Mouse (Mus musculus) hindbrain, embryonic 15.5 days (tissue): Measurements from ENCODE around the gene Fam53b. TPM values are rescaled to one million over a fixed set of nuclear protein-coding genes. Genes with fewer than 3 reads are reported as not detected.

Source experiments
- ATAC-seq: fragments of 200-750 bp; cut with Nextera tagmentation; 2 replicates; pipeline ENCODE4 v1.8.0; 2017; ENCODE audit warnings: low read depth, moderate number of reproducible peaks, moderate TSS enrichment; ENCODE audit not compliant: low FRiP score
- H3K27ac ChIP-seq: fragments of 300-500 bp; sonication (generic); replicated peaks from 2 replicates; pipeline ENCODE4 v1.5.1; 2015; ENCODE audit warnings: mild to moderate bottlenecking, inconsistent platforms
- H3K27me3 ChIP-seq: fragments of 300-500 bp; sonication (generic); 2 replicates; pipeline ENCODE4 v1.6.1; 2015; ENCODE audit warnings: control low read depth, inconsistent platforms
- H3K36me3 ChIP-seq: fragments of 300-500 bp; sonication (generic); 2 replicates; pipeline ENCODE4 v1.6.1; 2015; ENCODE audit warnings: control low read depth, inconsistent platforms
- H3K4me1 ChIP-seq: fragments of 300-500 bp; sonication (generic); replicated peaks from 2 replicates; pipeline ENCODE4 v1.6.1; 2015; ENCODE audit warnings: control low read depth, inconsistent platforms
- H3K4me2 ChIP-seq: fragments of 300-500 bp; sonication (generic); 2 replicates; pipeline ENCODE4 v1.6.1; 2015; ENCODE audit warnings: moderate library complexity, mild to moderate bottlenecking, inconsistent platforms
- H3K4me3 ChIP-seq: fragments of 300-500 bp; sonication (generic); 2 replicates; pipeline ENCODE4 v1.5.1; 2015; ENCODE audit warnings: mild to moderate bottlenecking, inconsistent platforms
- H3K9ac ChIP-seq: fragments of 300-500 bp; sonication (generic); 2 replicates; pipeline ENCODE4 v1.6.1; 2015; ENCODE audit warnings: inconsistent platforms
- H3K9me3 ChIP-seq: fragments of 300-500 bp; sonication (generic); 2 replicates; pipeline ENCODE4 v1.6.1; 2016; ENCODE audit warnings: control low read depth, inconsistent platforms
- WGBS: fragments of 180-500 bp; shearing (Covaris S2); methylation state at CpG from one replicate; pipeline ENCODE4 v1.1.7; 2015; 5-methylcytosine and 5-hydroxymethylcytosine counted together
- polyA plus RNA-seq: library from polyadenylated mRNA; unstranded; fragments of >200 nt; fragmentation: Nextera tagmentation; extraction: Ambion mirVana; gene quantifications from 2 replicates; pipeline ENCODE4 v1.2.1, GENCODE M21; 2015

Fam53b gene
- polyA plus RNA-seq, 1 experiment from 2014 or later = 17.9 TPM

DNA sequence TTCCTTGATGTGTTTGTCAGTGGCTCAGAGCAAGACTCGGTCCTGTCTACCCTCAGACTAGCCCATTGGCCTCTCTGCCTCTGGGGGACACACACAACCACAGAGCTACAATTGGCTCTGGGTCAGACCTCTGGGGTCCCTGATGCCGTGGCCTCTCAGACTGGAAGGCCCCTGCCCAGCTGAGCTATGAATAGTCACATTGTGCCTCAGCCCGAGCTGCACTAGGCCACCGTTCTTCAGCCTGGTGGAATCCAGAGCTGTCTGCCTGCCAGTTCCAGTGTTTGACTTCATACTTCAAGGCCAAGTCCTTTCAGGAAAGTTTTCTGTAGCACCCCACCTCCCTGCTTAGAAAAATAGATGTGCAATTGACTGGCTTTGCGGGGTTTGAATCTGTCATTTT is 125.0 kb downstream of the Fam53b start:
- no peak overlapping the region for H3K9ac ChIP-seq
- peak; percentile 71; the same call in 1 of the 2 replicates for ATAC-seq
- H3K4me2 ChIP-seq = no peak overlapping the region
- no peak overlapping the region for H3K4me3 ChIP-seq
- no peaks in the 10 kb centered on the region for H3K36me3 ChIP-seq
- peak overlapping the region; percentile 53; the same call in 1 of the 2 replicates for H3K27ac ChIP-seq
- no peaks in the 10 kb centered on the region for H3K9me3 ChIP-seq
- no peaks in the 10 kb centered on the region for H3K27me3 ChIP-seq
- WGBS = 51% methylated on average over 5 of the region's 5 CpGs
- H3K4me1 ChIP-seq = peaks cover 10% of the 10 kb centered on the region; the same call in 1 of the 2 replicates

DNA sequence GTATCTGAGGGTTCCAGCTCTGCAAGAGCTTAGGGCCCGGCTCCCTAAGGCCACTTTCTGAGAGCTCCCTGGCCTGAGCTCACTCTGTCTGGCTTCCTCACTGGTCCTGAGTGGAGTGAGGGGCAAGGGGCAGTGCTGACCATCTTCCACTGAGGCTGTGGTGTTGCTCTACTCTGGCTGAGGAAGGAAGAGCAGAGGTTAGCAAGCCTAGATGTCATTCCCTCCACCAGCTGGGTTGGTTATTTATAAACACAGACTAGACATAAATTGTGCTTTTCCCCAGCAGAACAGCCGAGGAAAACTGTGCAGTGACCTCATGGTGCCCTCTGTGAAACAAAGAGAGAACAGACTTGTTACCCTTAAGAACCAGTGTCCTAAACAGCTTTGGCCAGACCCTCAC is 125.8 kb downstream of the Fam53b start:
- Histone ChIP-seq H3K27me3 (no peaks in the 10 kb centered on the region), H3K9ac (no peak overlapping the region), H3K27ac (no peak overlapping the region), H3K4me1 (peaks cover 9% of the 10 kb centered on the region; the same call in 1 of the 2 replicates), H3K9me3 (no peaks in the 10 kb centered on the region), H3K36me3 (no peaks in the 10 kb centered on the region), H3K4me2 (no peak overlapping the region), H3K4me3 (no peak overlapping the region)
- ATAC-seq = no peak
- WGBS = 59% methylated on average over 2 of the region's 2 CpGs

DNA sequence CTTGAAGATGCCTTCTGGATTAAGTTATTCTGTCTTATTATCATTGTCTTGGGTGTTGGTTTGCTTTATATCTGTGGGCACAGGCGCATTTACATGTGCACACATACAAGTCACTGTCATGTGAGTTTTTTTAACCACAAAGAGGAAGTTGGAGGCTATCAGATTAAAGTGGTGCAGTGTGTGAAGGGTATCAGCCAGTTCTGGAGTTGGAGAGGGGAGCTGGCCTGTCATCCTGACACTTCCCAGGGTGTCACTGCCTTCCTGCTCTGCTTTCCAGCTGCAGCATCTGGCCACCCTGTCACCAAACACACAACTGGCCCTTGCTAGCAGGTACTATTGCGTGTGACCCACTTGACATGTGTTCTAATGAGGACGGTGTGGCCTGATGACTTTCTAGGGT is 127.2 kb downstream of the Fam53b start:
- Histone ChIP-seq H3K4me1 (peaks cover 5% of the 10 kb centered on the region; the same call in 1 of the 2 replicates), H3K4me3 (no peak overlapping the region), H3K9ac (no peak overlapping the region), H3K9me3 (no peaks in the 10 kb centered on the region), H3K27me3 (no peaks in the 10 kb centered on the region), H3K27ac (no peak overlapping the region), H3K36me3 (no peaks in the 10 kb centered on the region), H3K4me2 (no peak overlapping the region)
- WGBS = 98% methylated on average over 3 of the region's 3 CpGs
- ATAC-seq = no peak

DNA sequence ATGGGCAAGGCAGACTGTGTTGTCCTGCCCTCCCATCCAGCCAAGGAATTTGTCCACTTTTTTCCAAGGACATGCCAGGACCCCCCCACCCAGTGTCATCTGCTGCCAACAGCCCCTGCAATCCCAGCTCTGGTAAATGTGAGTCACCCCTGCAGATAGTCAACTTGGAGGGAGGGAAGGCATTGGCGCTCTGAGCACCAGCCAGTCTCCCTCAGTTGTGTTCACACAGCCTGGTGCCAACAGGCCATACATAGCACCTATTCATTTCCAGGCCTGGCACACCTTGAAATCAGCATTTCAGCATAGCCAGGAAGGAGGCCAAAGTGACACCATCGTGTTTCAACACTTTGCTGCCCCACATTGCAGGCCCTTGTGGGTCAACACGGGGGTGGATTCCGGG is 129.8 kb downstream of the Fam53b start:
- Histone ChIP-seq H3K9me3 (no peaks in the 10 kb centered on the region), H3K9ac (no peak overlapping the region), H3K27ac (no peak overlapping the region), H3K27me3 (no peaks in the 10 kb centered on the region), H3K4me3 (no peak overlapping the region), H3K36me3 (no peaks in the 10 kb centered on the region), H3K4me2 (no peak overlapping the region), H3K4me1 (peaks cover 5% of the 10 kb centered on the region; the same call in 1 of the 2 replicates)
- 90% methylated on average over 4 of the region's 4 CpGs for WGBS
- ATAC-seq = no peak

DNA sequence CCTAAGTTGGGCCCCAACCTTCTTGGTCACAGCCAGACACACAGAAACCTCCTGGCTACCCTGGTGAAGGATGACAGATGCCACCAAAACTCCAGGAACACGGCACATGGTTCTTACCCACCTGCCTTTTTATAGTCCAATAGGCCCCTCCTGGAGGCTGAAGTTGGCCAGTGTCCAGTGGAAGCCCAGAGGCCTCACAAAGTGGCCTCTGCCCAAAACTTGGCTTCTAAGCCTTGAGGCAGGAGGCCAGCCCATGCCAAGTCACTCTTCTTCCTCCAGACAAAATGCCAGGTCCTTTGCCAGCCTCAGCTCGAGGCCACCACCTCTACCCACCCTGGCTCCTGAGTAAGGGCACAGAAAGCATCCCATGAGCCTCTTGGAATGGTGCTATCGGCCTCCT is 130.8 kb downstream of the Fam53b start:
- H3K36me3 ChIP-seq = no peaks in the 10 kb centered on the region
- H3K9ac ChIP-seq = no peak overlapping the region
- H3K27me3 ChIP-seq = no peaks in the 10 kb centered on the region
- ATAC-seq = no peak
- no peak overlapping the region for H3K4me2 ChIP-seq
- H3K9me3 ChIP-seq = no peaks in the 10 kb centered on the region
- WGBS = 63% methylated on average over 3 of the region's 3 CpGs
- no peak overlapping the region for H3K27ac ChIP-seq
- H3K4me1 ChIP-seq = no peaks in the 10 kb centered on the region
- no peak overlapping the region for H3K4me3 ChIP-seq

DNA sequence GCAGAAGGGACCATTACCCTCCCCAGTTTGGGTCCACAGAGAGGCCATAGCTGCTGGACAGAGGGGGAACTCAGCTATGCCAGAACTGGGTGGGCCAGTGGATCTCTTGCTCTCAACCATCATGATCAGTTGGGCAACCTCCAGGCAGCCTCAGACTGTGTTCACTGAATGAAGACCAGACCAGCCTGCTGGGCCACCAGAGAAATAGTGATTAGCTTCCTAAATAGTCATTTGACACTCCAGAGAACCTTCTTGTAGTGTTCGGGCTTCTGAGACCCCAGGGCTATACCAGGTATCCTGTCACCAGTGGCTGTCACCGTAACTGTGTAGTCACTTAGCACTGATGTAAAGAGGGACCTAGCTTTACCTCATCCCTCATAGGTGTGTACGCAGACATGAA is 131.3 kb downstream of the Fam53b start:
- H3K27ac ChIP-seq = no peak overlapping the region
- no peak overlapping the region for H3K4me2 ChIP-seq
- no peaks in the 10 kb centered on the region for H3K4me1 ChIP-seq
- no peaks in the 10 kb centered on the region for H3K36me3 ChIP-seq
- no peak overlapping the region for H3K9ac ChIP-seq
- H3K4me3 ChIP-seq = no peak overlapping the region
- H3K27me3 ChIP-seq = no peaks in the 10 kb centered on the region
- no peaks in the 10 kb centered on the region for H3K9me3 ChIP-seq
- no peak for ATAC-seq
- WGBS = 95% methylated on average over 3 of the region's 3 CpGs

DNA sequence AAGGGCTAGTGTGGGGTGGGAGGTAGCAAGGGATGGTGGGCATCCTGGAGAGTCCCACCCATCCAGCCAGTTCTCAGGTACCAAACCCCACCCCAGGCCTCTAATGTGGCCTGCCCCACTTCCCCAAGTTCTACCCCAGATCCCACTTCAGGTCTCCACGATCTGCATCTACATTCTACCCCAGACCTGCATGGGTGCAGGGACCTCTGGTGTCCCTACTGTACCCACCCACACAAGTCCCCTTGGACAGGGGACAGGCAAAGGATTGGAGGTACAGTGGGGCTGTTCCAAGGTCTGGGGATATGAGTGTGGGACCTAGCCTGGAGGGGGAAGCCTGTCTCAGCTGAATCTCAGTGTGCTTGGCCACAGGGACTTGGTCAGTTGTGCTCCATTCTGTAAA is 131.9 kb downstream of the Fam53b start:
- no peak for ATAC-seq
- Histone ChIP-seq H3K4me2 (no peak overlapping the region), H3K4me3 (no peak overlapping the region), H3K9ac (no peak overlapping the region), H3K27me3 (no peaks in the 10 kb centered on the region), H3K36me3 (no peaks in the 10 kb centered on the region), H3K4me1 (no peaks in the 10 kb centered on the region), H3K9me3 (no peaks in the 10 kb centered on the region), H3K27ac (no peak overlapping the region)
- WGBS = 100% methylated on average over 1 of the region's 1 CpGs

DNA sequence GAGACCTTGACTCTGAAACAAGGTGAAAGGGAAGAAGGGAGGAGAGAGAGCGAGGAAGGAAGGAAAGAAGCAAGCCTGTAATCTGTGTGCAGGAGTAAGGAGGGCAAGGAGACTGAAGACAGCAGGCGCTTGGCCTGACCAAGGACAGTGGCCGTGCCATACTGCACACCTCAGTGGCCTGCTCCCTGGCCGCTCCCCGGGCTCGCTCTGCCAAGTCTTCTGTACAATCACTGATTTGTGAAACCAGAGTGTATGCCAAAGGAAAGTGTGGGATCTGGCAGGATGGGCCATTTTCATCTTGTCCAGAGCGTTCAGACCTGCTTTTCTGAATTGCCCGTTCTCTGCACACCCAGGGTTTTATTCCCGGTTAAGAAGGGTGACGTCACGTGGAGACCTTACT is 132.4 kb downstream of the Fam53b start:
- Histone ChIP-seq H3K4me3 (no peak overlapping the region), H3K9ac (no peak overlapping the region), H3K27ac (no peak overlapping the region), H3K4me1 (no peaks in the 10 kb centered on the region), H3K27me3 (no peaks in the 10 kb centered on the region), H3K36me3 (no peaks in the 10 kb centered on the region), H3K9me3 (no peaks in the 10 kb centered on the region), H3K4me2 (no peak overlapping the region)
- no peak; the same call in 1 of the 2 replicates for ATAC-seq
- WGBS = 74% methylated on average over 11 of the region's 11 CpGs

DNA sequence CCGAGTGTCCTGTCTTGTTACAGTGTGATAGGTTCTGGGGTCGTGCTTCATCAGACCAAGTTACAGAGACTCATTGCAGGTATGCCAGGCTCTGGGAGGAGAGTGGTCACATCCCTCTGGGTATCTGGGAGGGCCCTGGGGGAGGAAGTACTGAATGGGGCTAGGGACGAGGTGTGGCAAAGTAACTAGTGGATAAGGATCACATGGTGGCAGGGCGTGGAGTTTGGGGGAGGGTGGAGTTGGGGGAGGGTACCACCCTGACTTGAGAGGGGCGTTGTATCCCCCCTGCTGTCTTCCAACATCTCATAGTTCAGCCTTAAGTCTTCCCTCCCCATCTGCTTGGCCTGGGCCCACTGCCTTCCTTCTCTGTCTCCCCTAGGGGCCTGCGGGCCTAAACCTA is 134.1 kb downstream of the Fam53b start:
- WGBS = 75% methylated on average over 6 of the region's 6 CpGs
- Histone ChIP-seq H3K4me2 (no peak overlapping the region), H3K9me3 (no peaks in the 10 kb centered on the region), H3K4me1 (no peaks in the 10 kb centered on the region), H3K27me3 (no peaks in the 10 kb centered on the region), H3K36me3 (no peaks in the 10 kb centered on the region), H3K9ac (no peak overlapping the region), H3K27ac (no peak overlapping the region), H3K4me3 (no peak overlapping the region)
- ATAC-seq = no peak

DNA sequence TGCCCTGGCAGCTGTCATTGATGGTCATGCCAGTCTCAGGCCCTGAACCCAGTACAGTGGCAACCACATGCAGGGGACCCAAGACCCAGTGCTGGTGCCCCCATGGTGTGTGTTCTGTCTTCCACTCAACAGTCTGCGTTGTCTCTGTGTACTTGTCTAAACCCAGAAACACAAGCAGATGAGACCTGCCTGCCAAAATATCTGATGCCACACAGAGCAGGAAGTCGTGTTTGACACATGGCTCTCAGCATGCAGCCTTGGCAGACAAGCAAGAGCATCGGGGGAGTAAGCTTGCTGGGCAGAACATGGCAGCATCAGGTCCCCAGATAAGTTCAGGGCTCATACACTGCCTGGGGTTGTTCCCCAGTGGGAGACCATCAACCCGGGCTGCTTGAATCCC is 134.6 kb downstream of the Fam53b start:
- Histone ChIP-seq H3K9ac (no peak overlapping the region), H3K4me1 (peaks cover 1% of the 10 kb centered on the region; the same call in 1 of the 2 replicates), H3K4me3 (no peak overlapping the region), H3K27ac (no peak overlapping the region), H3K36me3 (no peaks in the 10 kb centered on the region), H3K9me3 (no peaks in the 10 kb centered on the region), H3K27me3 (no peaks in the 10 kb centered on the region), H3K4me2 (no peak overlapping the region)
- ATAC-seq = no peak
- 55% methylated on average over 4 of the region's 4 CpGs for WGBS

DNA sequence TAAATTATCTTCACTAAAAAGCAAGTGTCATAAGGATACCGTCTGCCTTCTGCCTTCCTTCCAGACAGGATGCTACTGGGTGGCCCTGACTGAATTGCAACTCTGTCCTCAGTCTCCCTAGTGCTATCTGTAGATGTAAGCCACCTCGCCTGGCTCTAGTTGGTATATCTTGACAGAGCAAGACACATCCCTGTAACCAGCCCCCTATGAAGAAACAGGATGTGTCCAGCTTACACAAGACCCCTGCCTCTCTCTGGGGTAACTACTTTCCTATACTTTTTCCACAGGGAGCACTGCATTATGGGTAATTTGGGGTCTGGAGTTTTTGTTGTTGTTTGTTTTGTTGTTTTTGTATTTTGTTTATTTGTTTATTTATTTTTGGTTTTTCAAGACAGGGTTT is 137.8 kb downstream of the Fam53b start:
- no peak for ATAC-seq

DNA sequence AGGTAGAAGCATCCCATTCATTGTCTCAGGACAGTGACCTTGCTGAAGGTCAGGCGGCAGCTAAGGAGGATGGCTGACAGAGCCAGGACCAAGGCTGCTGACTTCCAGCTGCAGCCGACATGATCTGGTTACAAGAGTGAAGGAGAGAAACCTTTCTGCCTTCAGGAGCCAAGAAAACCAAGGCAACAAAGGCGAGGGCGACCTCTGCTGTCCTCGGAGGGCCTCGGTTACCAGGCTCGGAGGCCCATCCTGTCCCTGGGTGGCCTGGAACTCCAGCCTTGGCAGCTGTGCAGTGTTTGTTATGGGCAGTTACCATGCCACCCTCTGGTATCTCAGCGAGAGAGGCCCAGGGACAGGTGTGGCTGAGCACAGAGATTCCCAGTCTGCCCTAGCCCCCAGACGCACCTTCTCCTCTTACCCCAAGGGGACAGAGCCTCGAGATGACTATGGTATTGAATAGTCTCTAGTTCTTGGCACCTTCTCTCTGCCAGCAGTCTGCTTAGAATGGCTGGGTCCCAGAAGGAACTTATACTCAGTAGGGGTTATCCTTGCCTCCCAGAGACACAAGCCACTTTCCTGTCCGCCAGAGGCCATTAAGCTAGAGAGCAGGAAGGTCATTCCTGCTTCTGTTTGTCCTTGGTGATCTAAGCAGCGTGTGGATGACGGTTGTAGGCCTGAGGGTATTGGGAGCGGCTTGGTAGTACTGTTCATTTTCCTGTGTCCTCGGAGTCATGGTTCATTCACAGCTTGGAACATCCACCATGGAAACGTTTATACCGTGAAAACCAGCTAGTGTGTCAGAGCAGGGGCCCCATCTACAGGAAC is 139.5 kb downstream of the Fam53b start:
- no peak for ATAC-seq
- H3K4me3 ChIP-seq = no peak overlapping the region
- peaks cover 6% of the 10 kb centered on the region; the same call in 1 of the 2 replicates for H3K4me1 ChIP-seq
- WGBS = 54% methylated on average over 17 of the region's 17 CpGs
- no peaks in the 10 kb centered on the region for H3K9me3 ChIP-seq
- no peak overlapping the region for H3K4me2 ChIP-seq
- H3K36me3 ChIP-seq = no peaks in the 10 kb centered on the region
- H3K27ac ChIP-seq = no peak overlapping the region
- no peak overlapping the region for H3K9ac ChIP-seq
- H3K27me3 ChIP-seq = no peaks in the 10 kb centered on the region

More for the DNA sequence above, 137.8 kb downstream of the Fam53b start:
- no peak overlapping the region for H3K9ac ChIP-seq
- H3K4me1 ChIP-seq = peaks cover 6% of the 10 kb centered on the region; the same call in 1 of the 2 replicates
- no peak overlapping the region for H3K27ac ChIP-seq
- H3K36me3 ChIP-seq = no peaks in the 10 kb centered on the region
- no peak overlapping the region for H3K4me3 ChIP-seq
- H3K27me3 ChIP-seq = no peaks in the 10 kb centered on the region
- H3K9me3 ChIP-seq = no peaks in the 10 kb centered on the region
- no peak overlapping the region for H3K4me2 ChIP-seq
- 88% methylated on average over 2 of the region's 2 CpGs for WGBS
